23 mouse cellular contexts compared by ENCODE assay signal in genomic region chr15:83568544-83568943, GRCm38 (mm10). TPM values are rescaled to one million over a fixed set of nuclear protein-coding genes. Genes with fewer than 3 reads are reported as not detected.
DNase-seq lines count a peak whose midpoint lies in the region; ATAC-seq and TF ChIP-seq lines count a peak whose summit lies in the region.
"Had no signal": no experiment of that assay in that cellular context is flagged by ENCODE, and none has a peak within 500 bp of the region (broad histone marks: within the 10 kb centered on the region; RNA-seq: fewer than 3 reads in every experiment).

No protein-coding gene starts in this region.

- no peaks in the 10 kb centered on the region for H3K27me3 ChIP-seq in liver, embryonic 13.5 days
- no peaks in the 10 kb centered on the region for H3K27me3 ChIP-seq in liver, postnatal 0 days (ENCODE audit: insufficient read depth, low read length)
- H3K27me3 ChIP-seq: embryonic facial prominence, embryonic 15.5 days had no signal

- TF ChIP-seq EP300 in liver, postnatal 0 days (IDR thresholded peaks at IDR 0.05; ENCODE audit: low read depth): no peak

- H3K9ac ChIP-seq in liver, embryonic 13.5 days: no peak overlapping the region; the same call in 1 of the 2 replicates
- no peak overlapping the region for H3K9ac ChIP-seq in liver, postnatal 0 days (replicated peaks)
- H3K9ac ChIP-seq: embryonic facial prominence, embryonic 12.5 days; embryonic facial prominence, embryonic 15.5 days; forebrain, postnatal 0 days; hindbrain, embryonic 12.5 days; hindbrain, embryonic 15.5 days had no signal

- 92% methylated on average over 5 of the region's 5 CpGs for WGBS in liver, embryonic 13.5 days (ENCODE audit: insufficient replicate concordance)
- 86% methylated on average over 5 of the region's 5 CpGs for WGBS in liver, postnatal 0 days (ENCODE audit: insufficient replicate concordance)

- peaks cover 63% of the 10 kb centered on the region for H3K4me1 ChIP-seq in liver, embryonic 13.5 days (replicated peaks)
- peaks cover 29% of the 10 kb centered on the region for H3K4me1 ChIP-seq in liver, postnatal 0 days (ENCODE audit: insufficient read depth)

- no peak for ATAC-seq in liver, embryonic 13.5 days (ENCODE audit: low read depth)
- no peak for ATAC-seq in liver, postnatal 0 days
- ATAC-seq: CD4-positive, CD25-positive, alpha-beta regulatory T cell, adult 4 months; forebrain, embryonic 14.5 days; forebrain, postnatal 0 days had no signal

- H3K4me3 ChIP-seq in liver, embryonic 13.5 days (replicated peaks): no peak overlapping the region
- no peak overlapping the region for H3K4me3 ChIP-seq in liver, postnatal 0 days (ENCODE audit: low read depth, low read length)
- H3K4me3 ChIP-seq: embryonic facial prominence, embryonic 12.5 days; embryonic facial prominence, embryonic 15.5 days; gastrocnemius, adult 2 months; hindbrain, embryonic 12.5 days; hindbrain, embryonic 15.5 days had no signal

- DNase-seq in adrenal gland, adult 8-10 months: peak; percentile 31
- DNase-seq in adrenal gland, postnatal 25 days: no peak
- DNase-seq in liver, embryonic 13.5 days: no peak
- no peak for DNase-seq in liver, postnatal 0 days
- DNase-seq in adrenal gland, postnatal 14 days: peak; percentile 45
- no peak for DNase-seq in kidney, postnatal 10 days
- DNase-seq: cerebellum, adult 11 months; cerebellum, adult 2 months; cerebellum, adult 9-11 months; cerebellum, postnatal 25 days; forebrain, postnatal 0 days; gastrocnemius, adult 2 months; gastrocnemius, postnatal 14 days; heart, adult 11 months had no signal

- H3K36me3 ChIP-seq in liver, embryonic 13.5 days: peaks cover 23% of the 10 kb centered on the region
- H3K36me3 ChIP-seq in liver, postnatal 0 days (replicated peaks; ENCODE audit: insufficient read depth, low read length): peaks cover 19% of the 10 kb centered on the region
- H3K36me3 ChIP-seq: embryonic facial prominence, embryonic 12.5 days; embryonic facial prominence, embryonic 15.5 days; hindbrain, embryonic 12.5 days; hindbrain, embryonic 15.5 days had no signal

- no peaks in the 10 kb centered on the region for H3K9me3 ChIP-seq in liver, embryonic 13.5 days (replicated peaks)
- no peaks in the 10 kb centered on the region for H3K9me3 ChIP-seq in liver, postnatal 0 days (ENCODE audit: low read length)
- H3K9me3 ChIP-seq: embryonic facial prominence, embryonic 12.5 days; embryonic facial prominence, embryonic 15.5 days; hindbrain, embryonic 12.5 days; hindbrain, embryonic 15.5 days had no signal

- H3K27ac ChIP-seq in liver, embryonic 13.5 days: peak overlapping the region; percentile 2; the same call in 1 of the 2 replicates
- H3K27ac ChIP-seq in liver, postnatal 0 days (ENCODE audit: low read depth): no peak overlapping the region
- H3K27ac ChIP-seq: embryonic facial prominence, embryonic 12.5 days; embryonic facial prominence, embryonic 15.5 days; gastrocnemius, adult 2 months; hindbrain, embryonic 12.5 days; hindbrain, embryonic 15.5 days had no signal

- no peak overlapping the region for H3K4me2 ChIP-seq in liver, embryonic 13.5 days
- H3K4me2 ChIP-seq in liver, postnatal 0 days (ENCODE audit: low read depth, low read length): no peak overlapping the region
- H3K4me2 ChIP-seq: embryonic facial prominence, embryonic 12.5 days; embryonic facial prominence, embryonic 15.5 days; heart, embryonic 11.5 days; hindbrain, embryonic 12.5 days; hindbrain, embryonic 15.5 days had no signal

- TF ChIP-seq CTCF in liver, postnatal 0 days (IDR thresholded peaks at IDR 0.05; ENCODE audit: low read depth): no peak

RNA-seq across cellular contexts. Expression of gene Mcat, which starts 5.0 kb away (rescaled TPM):
- total RNA-seq in adrenal gland, adult 8-10 months (2022): 10 to 100 TPM; 38.4 to 51.7 (median 43.9) TPM
- total RNA-seq in adrenal gland, postnatal 25 days (2021): 32.9 and 44.8 TPM in 2 replicates
- polyA plus RNA-seq in liver, embryonic 13.5 days (2015; fragmentation: Nextera tagmentation; extraction: Ambion mirVana): 18.1 and 21.0 TPM in 2 replicates
- 20.0 and 20.5 TPM in 2 replicates for polyA plus RNA-seq in liver, postnatal 0 days (2015; fragmentation: Nextera tagmentation; extraction: Ambion mirVana)
- 34.6 and 41.1 TPM in 2 replicates for total RNA-seq in adrenal gland, postnatal 14 days (2021)

RNA-seq across cellular contexts. Expression of gene Tspo, which starts 5.2 kb away (rescaled TPM):
- 100 to 1,000 TPM; 480 to 546 (median 516) TPM for total RNA-seq in adrenal gland, adult 8-10 months (2022)
- total RNA-seq in adrenal gland, postnatal 25 days (2021): 381 and 451 TPM in 2 replicates
- polyA plus RNA-seq in liver, embryonic 13.5 days (2015; fragmentation: Nextera tagmentation; extraction: Ambion mirVana): 186 and 227 TPM in 2 replicates
- polyA plus RNA-seq in liver, postnatal 0 days (2015; fragmentation: Nextera tagmentation; extraction: Ambion mirVana): 168 and 183 TPM in 2 replicates
- total RNA-seq in adrenal gland, postnatal 14 days (2021): 344 and 362 TPM in 2 replicates

RNA-seq across cellular contexts. Expression of gene Ttll12, which starts 26.4 kb away (rescaled TPM):
- 10 to 100 TPM; 38.9 to 46.7 (median 42.5) TPM for total RNA-seq in adrenal gland, adult 8-10 months (2022)
- 33.1 and 33.7 TPM in 2 replicates for total RNA-seq in adrenal gland, postnatal 25 days (2021)
- polyA plus RNA-seq in liver, embryonic 13.5 days (2015; fragmentation: Nextera tagmentation; extraction: Ambion mirVana): 47.2 and 53.2 TPM in 2 replicates
- polyA plus RNA-seq in liver, postnatal 0 days (2015; fragmentation: Nextera tagmentation; extraction: Ambion mirVana): 10.9 and 12.9 TPM in 2 replicates
- 22.3 and 22.6 TPM in 2 replicates for total RNA-seq in adrenal gland, postnatal 14 days (2021)

RNA-seq across cellular contexts. Expression of gene Bik, which starts 41.9 kb away (rescaled TPM):
- total RNA-seq in adrenal gland, adult 8-10 months (2022): 1 to 10 TPM; 3.1 to 8.1 (median 5.4) TPM
- 3.9 and 4.3 TPM in 2 replicates for total RNA-seq in adrenal gland, postnatal 25 days (2021)
- 1.1 and 1.5 TPM in 2 replicates for polyA plus RNA-seq in liver, embryonic 13.5 days (2015; fragmentation: Nextera tagmentation; extraction: Ambion mirVana)
- polyA plus RNA-seq in liver, postnatal 0 days (2015; fragmentation: Nextera tagmentation; extraction: Ambion mirVana): 6.2 and 6.4 TPM in 2 replicates
- total RNA-seq in adrenal gland, postnatal 14 days (2021): 7.1 and 8.4 TPM in 2 replicates
- total RNA-seq: common myeloid progenitor, adult 5-6 weeks; forebrain, postnatal 0 days; hematopoietic stem cell, adult 5-6 weeks had no signal

RNA-seq across cellular contexts. Expression of gene Ttll1, which starts 57.9 kb away (rescaled TPM):
- total RNA-seq in adrenal gland, adult 8-10 months (2022): 10 to 100 TPM in 2 of 4 experiments, 1 to 10 TPM in 2; 9.8 to 16.5 (median 13.1) TPM
- 6.2 and 9.0 TPM in 2 replicates for total RNA-seq in adrenal gland, postnatal 25 days (2021)
- 7.2 and 7.4 TPM in 2 replicates for polyA plus RNA-seq in liver, embryonic 13.5 days (2015; fragmentation: Nextera tagmentation; extraction: Ambion mirVana)
- 2.7 and 3.2 TPM in 2 replicates for polyA plus RNA-seq in liver, postnatal 0 days (2015; fragmentation: Nextera tagmentation; extraction: Ambion mirVana)
- 6.6 and 7.1 TPM in 2 replicates for total RNA-seq in adrenal gland, postnatal 14 days (2021)

Comparison
In these comparisons a context has a peak if more than half of its experiments do, and no peak if none do; other contexts are left out.
1. DNase-seq: peak in adrenal gland, adult 8-10 months (single experiment) and adrenal gland, postnatal 14 days (single experiment); none in adrenal gland, postnatal 25 days (single experiment), liver, embryonic 13.5 days (single experiment), liver, postnatal 0 days (single experiment) and kidney, postnatal 10 days (single experiment).